Mouse (Mus musculus) CH12.LX (cell line): ENCODE results near the gene T. TPM values are rescaled to one million over a fixed set of nuclear protein-coding genes. Genes with fewer than 3 reads are reported as not detected.
A peak's percentile ranks its signal among the peaks of the same experiment; 100 is the strongest.

Experiments used
- DNase-seq: peaks from one replicate; pipeline ENCODE4 v3.0.0-alpha.2; 2013; ENCODE audit errors: extremely low read depth
- H3K27ac ChIP-seq: 2 replicates; pipeline ENCODE4 v1.5.1; 2012; ENCODE audit warnings: low read depth, mild to moderate bottlenecking, control low read depth, moderate library complexity; ENCODE audit not compliant: insufficient read depth
- H3K27me3 ChIP-seq: replicated peaks from 2 replicates; pipeline ENCODE3; 2012; ENCODE audit warnings: inconsistent platforms
- H3K36me3 ChIP-seq, 2 experiments: replicated peaks in 1 of 2; 2 replicates each; pipeline versions ENCODE3 to v1.6.1; 2012; ENCODE audit warnings: inconsistent platforms in 1 of 2, low read length in 1 of 2, mild to moderate bottlenecking in 1 of 2, mixed read lengths in 1 of 2, moderate library complexity in 1 of 2; ENCODE audit not compliant: control insufficient read depth in 1 of 2, insufficient read depth in 1 of 2
- H3K4me1 ChIP-seq, 2 experiments: 2 replicates each; pipeline ENCODE4 v1.6.1; 2012; ENCODE audit warnings: inconsistent platforms in 1 of 2, moderate library complexity in 1 of 2; ENCODE audit not compliant: insufficient read depth in 2 of 2, control insufficient read depth in 1 of 2
- H3K4me2 ChIP-seq: 2 replicates; pipeline ENCODE4 v1.6.1; 2012; ENCODE audit warnings: low read depth, mild to moderate bottlenecking, control low read depth; ENCODE audit not compliant: poor library complexity, insufficient read depth, severe bottlenecking
- H3K4me3 ChIP-seq, 3 experiments: fragments of 150-350 bp in 1 of 3; sonication (generic) in 1 of 3; replicated peaks in 1 of 3; 2 replicates each; pipeline versions ENCODE3 to v1.5.1; 2011 to 2012; ENCODE audit warnings: low read depth in 2 of 3, low read length in 2 of 3, mild to moderate bottlenecking in 2 of 3, moderate library complexity in 2 of 3, control low read depth in 1 of 3, improper control_type of control experiment in 1 of 3, inconsistent platforms in 1 of 3, mixed read lengths in 1 of 3; ENCODE audit not compliant: poor library complexity in 1 of 3
- H3K79me2 ChIP-seq: replicated peaks from 2 replicates; pipeline ENCODE4 v1.6.1; 2012; ENCODE audit warnings: mild to moderate bottlenecking, moderate library complexity; ENCODE audit not compliant: control insufficient read depth, poor library complexity, insufficient read depth, severe bottlenecking; ENCODE audit errors: extremely low read depth
- H3K9ac ChIP-seq: 2 replicates; pipeline ENCODE4 v1.6.1; 2012; ENCODE audit warnings: low read depth, mild to moderate bottlenecking, control low read depth, moderate library complexity; ENCODE audit not compliant: insufficient read depth
- H3K9me3 ChIP-seq: replicated peaks from 2 replicates; pipeline ENCODE3; 2012; ENCODE audit warnings: low read length, inconsistent platforms, mixed read lengths
- CHD1 ChIP-seq: IDR thresholded peaks from 2 replicates; pipeline ENCODE4 v1.6.1; 2012; ENCODE audit warnings: low read depth, low read length, improper control_type of control experiment, inconsistent platforms
- CHD2 ChIP-seq: IDR thresholded peaks from 2 replicates; pipeline ENCODE4 v1.6.1; 2011; ENCODE audit warnings: low read length, improper control_type of control experiment
- CTCF ChIP-seq, 2 experiments: IDR thresholded peaks in 1 of 2; conservative IDR thresholded peaks in 1 of 2; 2 replicates each; pipeline ENCODE4 v1.5.1; 2011 to 2012; ENCODE audit warnings: low read depth in 2 of 2, low read length in 2 of 2, improper control_type of control experiment in 1 of 2, inconsistent platforms in 1 of 2, mild to moderate bottlenecking in 1 of 2, moderate library complexity in 1 of 2
- ETS1 ChIP-seq: conservative IDR thresholded peaks from 2 replicates; pipeline ENCODE4 v1.6.1; 2012; ENCODE audit warnings: low read depth, mild to moderate bottlenecking, inconsistent platforms, low read length, improper control_type of control experiment, moderate library complexity
- GABPA ChIP-seq: IDR thresholded peaks from 2 replicates; pipeline ENCODE4 v1.6.1; 2012; ENCODE audit warnings: low read depth, low read length, improper control_type of control experiment, inconsistent platforms; ENCODE audit not compliant: insufficient replicate concordance
- HCFC1 ChIP-seq: IDR thresholded peaks from 2 replicates; pipeline ENCODE4 v1.6.1; 2012; ENCODE audit warnings: low read depth, mild to moderate bottlenecking, inconsistent platforms, low read length, improper control_type of control experiment
- IRF4 ChIP-seq: IDR thresholded peaks from 2 replicates; pipeline ENCODE4 v1.6.1; 2014; ENCODE audit warnings: low read depth, mild to moderate bottlenecking, inconsistent platforms, low read length, improper control_type of control experiment
- JUND ChIP-seq: conservative IDR thresholded peaks from 2 replicates; pipeline ENCODE4 v1.6.1; 2011; ENCODE audit warnings: low read depth, low read length, improper control_type of control experiment
- MAFK ChIP-seq: IDR thresholded peaks from 2 replicates; pipeline ENCODE4 v1.6.1; 2011; ENCODE audit warnings: low read length, improper control_type of control experiment; ENCODE audit not compliant: insufficient replicate concordance
- MEF2A ChIP-seq: IDR thresholded peaks from 2 replicates; pipeline ENCODE4 v1.6.1; 2014; ENCODE audit warnings: low read depth, mild to moderate bottlenecking, inconsistent platforms, low read length, improper control_type of control experiment, borderline replicate concordance
- MXI1 ChIP-seq: IDR thresholded peaks from 2 replicates; pipeline ENCODE4 v1.6.1; 2011; ENCODE audit warnings: mild to moderate bottlenecking, low read depth, low read length, improper control_type of control experiment
- NELFE ChIP-seq: IDR thresholded peaks from 2 replicates; pipeline ENCODE4 v1.6.1; 2011; ENCODE audit warnings: low read depth, low read length, improper control_type of control experiment
- POLR2AphosphoS2 ChIP-seq: IDR thresholded peaks from 2 replicates; pipeline ENCODE4 v1.6.1; 2011; ENCODE audit warnings: low read depth, low read length, improper control_type of control experiment
- RAD21 ChIP-seq: IDR thresholded peaks from 2 replicates; pipeline ENCODE4 v1.6.1; 2011; ENCODE audit warnings: low read depth, mild to moderate bottlenecking, low read length, improper control_type of control experiment, moderate library complexity
- RCOR1 ChIP-seq: conservative IDR thresholded peaks from 2 replicates; pipeline ENCODE4 v1.6.1; 2012; ENCODE audit warnings: low read depth, mild to moderate bottlenecking, inconsistent platforms, low read length, improper control_type of control experiment
- TCF12 ChIP-seq: IDR thresholded peaks from 2 replicates; pipeline ENCODE4 v1.6.1; 2014; ENCODE audit warnings: low read depth, mild to moderate bottlenecking, inconsistent platforms, low read length, improper control_type of control experiment
- USF1 ChIP-seq: IDR thresholded peaks from 2 replicates; pipeline ENCODE4 v1.6.1; 2014; ENCODE audit warnings: low read depth, mild to moderate bottlenecking, inconsistent platforms, low read length, improper control_type of control experiment
- dilution Hi-C: fragments of 300-500 bp; cut with MboI; formaldehyde crosslinking; loops from 2 replicates; pipeline ENCODE4 v1.14.3; 2020; ENCODE audit warnings: low sequenced_read_pairs; ENCODE audit not compliant: extremely low pct_unique_long_range_greater_than_20kb, extremely low pct_ligation_motif_present
- in situ Hi-C: fragments of 300-500 bp; cut with MboI; formaldehyde crosslinking; loops from 3 replicates; pipeline ENCODE4 v1.14.3; 2019; ENCODE audit warnings: low sequenced_read_pairs, low pct_ligation_motif_present, low pct_unique_long_range_greater_than_20kb, mixed read lengths
- polyA plus RNA-seq: library from polyadenylated mRNA; unstranded; fragments of >175 nt; gene quantifications from 2 replicates; pipeline ENCODE4 v1.2.1, GENCODE M21; 2012; ENCODE audit warnings: low read depth; ENCODE audit not compliant: insufficient read length
- total RNA-seq, 2 experiments: library from RNA; depleted of rRNA; stranded (reverse); fragments of 300-350 nt in 1 of 2; fragments of >200 nt in 1 of 2; gene quantifications; 2 replicates each; pipeline ENCODE4 v1.2.3; 2012 to 2014

T gene
- total and polyA plus RNA-seq, 3 experiments, result 0.17 TPM; not detected in 2

- dilution Hi-C loops (no loop called here), in situ Hi-C loops (no loop called here)
- no peaks in the 10 kb centered on the region for H3K79me2 ChIP-seq
- no peaks in the 10 kb centered on the region for H3K9me3 ChIP-seq
- no peak overlapping the region for H3K4me2 ChIP-seq
- H3K27me3 ChIP-seq, result peaks cover 20% of the 10 kb centered on the region
- no peak overlapping the region for H3K27ac ChIP-seq
- DNase-seq, result no peak
- H3K4me1 ChIP-seq, result peaks cover 3 to 6% of the 10 kb centered on the region in 2 experiments; a peak in 2 of 4 replicates
- H3K9ac ChIP-seq, result no peak overlapping the region
- H3K4me3 ChIP-seq, result no peak overlapping the region
- TF ChIP-seq MAFK (no peak), RCOR1 (no peak), CHD2 (no peak), USF1 (no peak), TCF12 (no peak), MXI1 (no peak), JUND (no peak), ETS1 (no peak), MEF2A (no peak), NELFE (no peak), POLR2AphosphoS2 (no peak), RAD21 (no peak)
- no peaks in the 10 kb centered on the region for H3K36me3 ChIP-seq
Measured at GRCm38 (mm10) chr17:8436184-8436583, 2.0 kb downstream of the T start.

DNA sequence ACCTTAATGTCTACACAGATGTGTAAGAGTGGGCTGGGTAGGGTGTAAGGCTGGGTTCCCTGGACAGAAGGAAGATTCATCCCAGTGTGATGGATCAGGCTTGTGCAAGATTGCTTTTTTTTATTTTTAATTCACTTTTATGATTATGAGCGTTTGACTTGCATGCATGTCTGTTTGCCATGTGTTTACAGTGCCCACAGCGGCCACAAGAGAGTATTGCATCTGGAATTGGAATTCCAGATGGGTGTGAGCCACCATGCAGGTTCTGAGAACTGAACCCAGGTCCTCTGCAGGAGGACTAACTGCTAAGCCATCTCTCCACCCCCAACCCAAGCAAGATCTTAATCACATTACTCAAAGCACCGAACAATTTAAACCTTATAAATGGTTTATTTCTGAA, 9.8 kb downstream of the T start:
- H3K4me1 ChIP-seq, result peaks cover 10 to 14% of the 10 kb centered on the region in 2 experiments
- H3K27me3 ChIP-seq, result peaks cover 2% of the 10 kb centered on the region
- H3K36me3 ChIP-seq, result no peaks in the 10 kb centered on the region
- H3K79me2 ChIP-seq, result no peaks in the 10 kb centered on the region
- no peak overlapping the region for H3K4me2 ChIP-seq
- no peak overlapping the region for H3K27ac ChIP-seq
- peak in 1 of 2 experiments; percentile 43; a peak in 2 of 4 replicates for TF ChIP-seq CTCF (conservative IDR thresholded peaks at IDR 0.05 in 1 of 2, IDR thresholded peaks at IDR 0.05 in 1 of 2; ENCODE audit: low read depth in 2 of 2, low read length in 2 of 2)
- TF ChIP-seq RAD21, result peak; percentile 26
- no peak for TF ChIP-seq GABPA
- TF ChIP-seq, all 38 proteins: peak for 2
- in situ Hi-C loops (no loop called here), dilution Hi-C loops (no loop called here)
- H3K9ac ChIP-seq, result no peak overlapping the region
- no peaks in the 10 kb centered on the region for H3K9me3 ChIP-seq
- no peak for DNase-seq
- H3K4me3 ChIP-seq, result no peak overlapping the region

DNA sequence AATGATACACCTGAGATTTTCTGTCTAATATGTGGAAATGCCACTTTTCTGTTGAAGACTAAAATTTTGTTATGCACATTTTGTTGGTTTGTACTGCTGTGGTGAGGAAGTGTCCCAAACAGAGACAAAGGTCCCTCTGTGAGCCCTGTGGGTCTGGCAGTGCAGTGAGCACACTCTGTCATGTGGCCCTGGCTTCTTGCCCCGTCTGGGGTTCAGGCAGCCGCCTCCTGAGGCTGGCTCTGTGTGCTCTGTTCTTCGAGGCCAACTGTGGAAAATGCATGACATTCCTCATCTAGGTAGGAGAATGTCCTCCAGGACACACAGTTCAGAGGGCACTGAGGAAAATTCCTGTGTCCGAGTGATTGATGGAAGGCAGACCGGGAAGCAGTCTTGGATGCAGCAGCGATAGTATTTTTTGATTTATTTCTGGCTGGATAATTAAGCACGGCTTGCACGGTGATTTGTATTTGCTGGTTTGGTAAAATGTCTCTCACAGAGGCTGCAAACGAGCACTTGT, 13.5 kb downstream of the T start:
- TF ChIP-seq IRF4 (no peak), CHD1 (no peak), HCFC1 (no peak), CTCF (conservative IDR thresholded peaks at IDR 0.05 in 1 of 2, IDR thresholded peaks at IDR 0.05 in 1 of 2; ENCODE audit: low read depth in 2 of 2, low read length in 2 of 2) (no peak)
- Histone ChIP-seq H3K27me3 (peaks cover 6% of the 10 kb centered on the region), H3K36me3 (no peaks in the 10 kb centered on the region), H3K79me2 (no peaks in the 10 kb centered on the region), H3K4me1 (peaks cover 7% of the 10 kb centered on the region in 2 experiments), H3K9ac (no peak overlapping the region), H3K9me3 (no peaks in the 10 kb centered on the region), H3K4me3 (no peak overlapping the region), H3K27ac (no peak overlapping the region), H3K4me2 (no peak overlapping the region)
- dilution Hi-C loops (no loop called here), in situ Hi-C loops (no loop called here)
- DNase-seq, result no peak
